In the genomic region with DNA sequence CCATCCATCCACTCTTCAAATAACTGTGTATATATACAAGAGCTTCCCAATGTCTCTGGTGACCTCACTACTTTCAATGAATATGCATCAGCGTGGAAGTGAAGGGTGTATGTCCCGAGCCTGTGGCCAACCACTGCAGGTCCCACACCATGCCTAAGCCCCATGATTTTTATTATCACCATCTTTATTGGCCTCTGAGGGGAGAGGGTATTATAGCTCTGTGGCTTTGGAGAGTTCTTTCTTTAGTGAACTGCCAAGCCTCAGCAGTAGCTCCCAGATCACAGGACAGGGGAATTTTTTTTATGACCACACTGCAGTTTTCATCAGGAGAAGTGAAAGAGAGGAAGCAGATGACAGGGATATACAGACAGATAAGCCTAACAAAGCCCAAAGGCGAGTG, we compare ENCODE assay signal across 12 mouse cellular contexts.
DNase-seq lines count a peak whose midpoint lies in the region; ATAC-seq and TF ChIP-seq lines count a peak whose summit lies in the region.
"Had no signal": no experiment of that assay in that cellular context is flagged by ENCODE, and none has a peak within 500 bp of the region (broad histone marks: within the 10 kb centered on the region; RNA-seq: fewer than 3 reads in every experiment).

No protein-coding gene starts in this region.

- H3K27me3 ChIP-seq in heart, embryonic 15.5 days = no peaks in the 10 kb centered on the region
- no peaks in the 10 kb centered on the region for H3K27me3 ChIP-seq in midbrain, embryonic 12.5 days
- H3K27me3 ChIP-seq: CH12.LX; megakaryocyte, embryonic 14.5 days had no signal

- WGBS in heart, embryonic 15.5 days = 53% methylated on average over 3 of the region's 3 CpGs
- WGBS in midbrain, embryonic 12.5 days = 56% methylated on average over 3 of the region's 3 CpGs

- peak overlapping the region; percentile 35 for H3K4me2 ChIP-seq in heart, embryonic 15.5 days
- no peak overlapping the region for H3K4me2 ChIP-seq in midbrain, embryonic 12.5 days (replicated peaks)

- H3K9me3 ChIP-seq in heart, embryonic 15.5 days (replicated peaks) = no peaks in the 10 kb centered on the region
- no peaks in the 10 kb centered on the region for H3K9me3 ChIP-seq in midbrain, embryonic 12.5 days

- peak overlapping the region; percentile 66 for H3K27ac ChIP-seq in heart, embryonic 15.5 days
- peak overlapping the region; percentile 63 for H3K27ac ChIP-seq in bone marrow macrophage, adult 2 months (ENCODE audit: insufficient read depth, low read depth, low read length)
- H3K27ac ChIP-seq in midbrain, embryonic 12.5 days (replicated peaks) = peak overlapping the region; percentile 77

- ATAC-seq in heart, embryonic 15.5 days (replicated peaks; ENCODE audit: insufficient number of reproducible peaks, insufficient read depth, low FRiP score, low read depth) = no peak
- peak; percentile 34 for ATAC-seq in granulocyte monocyte progenitor cell, adult 5-6 weeks (replicated peaks; ENCODE audit: poor library complexity, severe bottlenecking)
- ATAC-seq in midbrain, embryonic 12.5 days (ENCODE audit: low FRiP score, low read depth) = no peak
- ATAC-seq: inflammation-experienced regulatory T-cells, adult 6 months had no signal

- peaks cover 16% of the 10 kb centered on the region for H3K4me1 ChIP-seq in heart, embryonic 15.5 days (replicated peaks)
- H3K4me1 ChIP-seq in bone marrow macrophage, adult 2 months (ENCODE audit: control insufficient read depth, insufficient read depth, low read length) = peaks cover 38% of the 10 kb centered on the region
- peaks cover 21% of the 10 kb centered on the region for H3K4me1 ChIP-seq in midbrain, embryonic 12.5 days

- H3K4me3 ChIP-seq in heart, embryonic 15.5 days = no peak overlapping the region
- H3K4me3 ChIP-seq in bone marrow macrophage, adult 2 months (ENCODE audit: insufficient read depth, low read length) = no peak overlapping the region
- H3K4me3 ChIP-seq in midbrain, embryonic 12.5 days = no peak overlapping the region

- no peaks in the 10 kb centered on the region for H3K36me3 ChIP-seq in heart, embryonic 15.5 days
- no peaks in the 10 kb centered on the region for H3K36me3 ChIP-seq in midbrain, embryonic 12.5 days

- DNase-seq in heart, postnatal 4 days = no peak
- no peak for DNase-seq in adrenal gland, postnatal 10 days
- no peak for DNase-seq in thymus, adult 18-20 months
- DNase-seq in thymus, postnatal 14 days = no peak
- DNase-seq: right cerebral cortex, postnatal 25 days had no signal

- H3K9ac ChIP-seq in heart, embryonic 15.5 days = no peak overlapping the region
- H3K9ac ChIP-seq in midbrain, embryonic 12.5 days (replicated peaks) = no peak overlapping the region

- no peak for TF ChIP-seq CTCF in bone marrow macrophage, adult 2 months (IDR thresholded peaks at IDR 0.05; ENCODE audit: low read depth, low read length)

- no peak for TF ChIP-seq POLR2A in bone marrow macrophage, adult 2 months (IDR thresholded peaks at IDR 0.05; ENCODE audit: borderline replicate concordance, low read depth, low read length)
